18 mouse cellular contexts compared by ENCODE assay signal in the genomic region with DNA sequence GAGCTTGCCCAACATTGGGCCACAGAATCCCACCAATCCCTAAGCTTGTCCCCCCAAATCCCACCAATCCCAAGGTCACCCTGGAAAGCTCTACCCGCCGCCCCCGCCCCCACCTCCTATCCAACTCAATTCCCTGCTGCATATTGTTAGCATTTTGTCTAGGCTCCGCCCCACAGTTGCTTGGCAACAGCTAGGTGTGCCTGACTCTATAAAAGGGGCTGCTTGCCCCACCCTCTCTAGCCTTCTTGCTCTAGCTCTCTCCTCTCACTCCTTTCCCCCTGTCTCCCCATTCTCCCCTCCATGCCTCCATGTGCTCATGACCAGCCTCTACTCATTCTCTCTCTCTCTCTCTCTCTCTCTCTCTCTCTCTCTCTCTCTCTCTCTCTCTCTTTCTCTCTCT.
"Had no signal": no experiment of that assay in that cellular context is flagged by ENCODE, and none has a peak within 500 bp of the region (broad histone marks: within the 10 kb centered on the region; RNA-seq: fewer than 3 reads in every experiment).

No protein-coding gene starts in this region.

- H3K9me3 ChIP-seq: limb, embryonic 12.5 days; limb, embryonic 15.5 days; neural tube, embryonic 12.5 days had no signal

- ATAC-seq: intestine, postnatal 0 days; liver, postnatal 0 days; lung, postnatal 0 days had no signal

- H3K27ac ChIP-seq: limb, embryonic 12.5 days; limb, embryonic 15.5 days; liver, embryonic 14.5 days; neural tube, embryonic 12.5 days had no signal

- H3K27me3 ChIP-seq: limb, embryonic 12.5 days; limb, embryonic 15.5 days; neural tube, embryonic 12.5 days had no signal

- H3K4me3 ChIP-seq: limb, embryonic 12.5 days; limb, embryonic 15.5 days; neural tube, embryonic 12.5 days had no signal

- H3K36me3 ChIP-seq: limb, embryonic 12.5 days; limb, embryonic 15.5 days; neural tube, embryonic 12.5 days had no signal

- H3K4me1 ChIP-seq: limb, embryonic 12.5 days; limb, embryonic 15.5 days; neural tube, embryonic 12.5 days had no signal

- H3K4me2 ChIP-seq: limb, embryonic 12.5 days; limb, embryonic 15.5 days; liver, embryonic 11.5 days; lung, embryonic 14.5 days; midbrain, embryonic 11.5 days; neural tube, embryonic 12.5 days had no signal

- H3K9ac ChIP-seq: limb, embryonic 12.5 days; limb, embryonic 15.5 days; liver, embryonic 14.5 days; liver, postnatal 0 days; lung, embryonic 14.5 days; neural tube, embryonic 12.5 days had no signal

- DNase-seq: kidney, adult 2 months; kidney, postnatal 10 days; kidney, postnatal 4 days; left cerebral cortex, postnatal 4 days; liver, postnatal 0 days; lung, postnatal 4 days; midbrain, embryonic 14.5 days; spleen, adult 18-20 months; thymus, postnatal 25 days had no signal
